Mouse (Mus musculus) spleen, adult 2 months (tissue): ENCODE measurements at regions not wholly inside any gene's neighbourhood (a gene's known extent, or its start where the extent isn't known, plus 50 kb on each side); places are given as distances from the start of the nearest gene placed in this dataset.

ENCODE experiments used
- CTCF ChIP-seq: fragments of 200-500 bp; IDR thresholded peaks from 2 replicates; pipeline ENCODE4 v1.5.1; 2011; ENCODE audit warnings: mild to moderate bottlenecking, inconsistent platforms; ENCODE audit not compliant: insufficient read depth, insufficient read length, insufficient replicate concordance; ENCODE audit errors: extremely low read depth
- POLR2A ChIP-seq: fragments of 200-500 bp; IDR thresholded peaks from 2 replicates; pipeline ENCODE4 v1.6.1; 2011; ENCODE audit warnings: low read depth, low read length, inconsistent platforms

- TF ChIP-seq CTCF (no peak), POLR2A (no peak)
These were observed 391.0 kb downstream of the H2al1n start for GRCm38 (mm10) chrX:14601916-14602315.
